Mouse (Mus musculus) adrenal gland, postnatal 36 days (tissue): Measurements from ENCODE around the gene Kbtbd13. TPM values are rescaled to one million over a fixed set of nuclear protein-coding genes. Genes with fewer than 3 reads are reported as not detected.

Experiments used
- DNase-seq, 2 experiments: peaks; one replicate each; pipeline ENCODE4 v3.0.0; 2021; ENCODE audit warnings: mixed read lengths in 1 of 2
- total RNA-seq, 2 experiments: library from RNA; stranded (reverse); gene quantifications; 2 replicates each; pipeline ENCODE4 v1.2.3; 2021

Gene Kbtbd13
- total RNA-seq, 2 experiments from 2014 or later = 0.10 to 0.26 TPM

GRCm38 (mm10) chr9:65394360-65394759 lies 2.9 kb upstream of the Kbtbd13 start:
- DNase-seq = no peak

GRCm38 (mm10) chr9:65393606-65394005 lies 2.2 kb upstream of the Kbtbd13 start:
- no peak for DNase-seq

- peak; percentile 76 to 85 for DNase-seq
Measured at GRCm38 (mm10) chr9:65392638-65393364, 1.3 kb upstream of the Kbtbd13 start.

GRCm38 (mm10) chr9:65390752-65391612 lies 470 bp downstream of the Kbtbd13 start:
- no peak for DNase-seq

- no peak for DNase-seq
Measured at GRCm38 (mm10) chr9:65386373-65387140, 4.9 kb downstream of the Kbtbd13 start.

- DNase-seq = peak in 1 of 2 experiments; percentile 55
Measured at GRCm38 (mm10) chr9:65384276-65384675, 7.2 kb downstream of the Kbtbd13 start.

- peak in 1 of 2 experiments; percentile 31 for DNase-seq
Measured at GRCm38 (mm10) chr9:65382751-65383097, 8.7 kb downstream of the Kbtbd13 start.

- no peak for DNase-seq
Measured at GRCm38 (mm10) chr9:65382031-65382750, 9.3 kb downstream of the Kbtbd13 start.

GRCm38 (mm10) chr9:65381017-65381590 lies 10.3 kb downstream of the Kbtbd13 start:
- no peak for DNase-seq

- DNase-seq = peak in 1 of 2 experiments; percentile 54
Measured at GRCm38 (mm10) chr9:65375163-65375934, 16.1 kb downstream of the Kbtbd13 start.

GRCm38 (mm10) chr9:65374468-65375162 lies 16.8 kb downstream of the Kbtbd13 start:
- DNase-seq = peak in 1 of 2 experiments; percentile 22

GRCm38 (mm10) chr9:65372449-65372848 lies 19.0 kb downstream of the Kbtbd13 start:
- peak; percentile 42 to 64 for DNase-seq

GRCm38 (mm10) chr9:65371756-65372155 lies 19.7 kb downstream of the Kbtbd13 start:
- no peak for DNase-seq

GRCm38 (mm10) chr9:65365721-65366120 lies 25.7 kb downstream of the Kbtbd13 start:
- no peak for DNase-seq

- no peak for DNase-seq
Measured at GRCm38 (mm10) chr9:65363684-65364083, 27.8 kb downstream of the Kbtbd13 start.

- no peak for DNase-seq
Measured at GRCm38 (mm10) chr9:65360641-65361448, 30.6 kb downstream of the Kbtbd13 start, which contains the start of gene Ubap1l. TSS of gene Ubap1l (plus strand) at chr9:65361041.

GRCm38 (mm10) chr9:65358956-65359480 lies 32.4 kb downstream of the Kbtbd13 start:
- DNase-seq = no peak

GRCm38 (mm10) chr9:65356971-65357370 lies 34.5 kb downstream of the Kbtbd13 start:
- DNase-seq = peak; percentile 76 to 79

GRCm38 (mm10) chr9:65356561-65356960 lies 34.9 kb downstream of the Kbtbd13 start:
- no peak for DNase-seq
